Mouse (Mus musculus): ENCODE data around the gene Mrpl21.

- TF ChIP-seq MAFK (IDR thresholded peaks at IDR 0.05; ENCODE audit: insufficient read depth, low read depth, low read length) (no peak), HCFC1 (IDR thresholded peaks at IDR 0.05; ENCODE audit: borderline replicate concordance, insufficient read depth, low read length) (no peak)
These were observed 14.3 kb downstream of the Mrpl21 start for GRCm38 (mm10) chr19:3297034-3297433.
